Mouse (Mus musculus) natural killer cell, adult 2 months (primary cell): ENCODE results near the gene Fam172a.

Source experiments
- DNase-seq, 2 experiments: peaks; one replicate each; pipeline ENCODE4 v3.0.0; 2022; ENCODE audit warnings: low spot score in 2 of 2

The Fam172a gene

DNA sequence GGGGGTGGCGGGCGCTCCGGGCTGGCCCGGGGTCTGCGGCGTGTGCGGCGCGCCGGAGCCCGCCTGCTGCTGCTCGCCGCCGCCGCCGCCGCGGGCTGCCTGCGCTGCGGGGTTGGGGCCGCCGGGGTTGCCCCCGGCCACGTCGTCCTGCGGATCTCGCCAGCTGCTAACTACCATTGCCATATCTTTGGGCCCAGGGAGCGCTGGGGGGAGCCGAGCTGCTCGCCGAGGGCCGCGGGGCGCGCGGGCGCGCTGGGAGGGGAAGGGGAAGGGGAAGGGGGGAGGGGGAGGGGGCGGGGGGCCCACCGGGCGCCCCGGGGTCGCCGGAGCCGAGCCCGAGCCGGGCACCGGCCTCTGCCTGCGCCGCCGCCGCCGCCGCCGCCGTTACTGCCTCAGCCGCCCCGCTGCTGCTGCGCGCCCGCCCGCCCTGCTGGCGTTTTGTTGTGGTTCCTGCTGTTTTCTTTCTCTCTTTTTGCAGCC lies 496.6 kb downstream of the Fam172a start:
- DNase-seq, result no peak

DNA sequence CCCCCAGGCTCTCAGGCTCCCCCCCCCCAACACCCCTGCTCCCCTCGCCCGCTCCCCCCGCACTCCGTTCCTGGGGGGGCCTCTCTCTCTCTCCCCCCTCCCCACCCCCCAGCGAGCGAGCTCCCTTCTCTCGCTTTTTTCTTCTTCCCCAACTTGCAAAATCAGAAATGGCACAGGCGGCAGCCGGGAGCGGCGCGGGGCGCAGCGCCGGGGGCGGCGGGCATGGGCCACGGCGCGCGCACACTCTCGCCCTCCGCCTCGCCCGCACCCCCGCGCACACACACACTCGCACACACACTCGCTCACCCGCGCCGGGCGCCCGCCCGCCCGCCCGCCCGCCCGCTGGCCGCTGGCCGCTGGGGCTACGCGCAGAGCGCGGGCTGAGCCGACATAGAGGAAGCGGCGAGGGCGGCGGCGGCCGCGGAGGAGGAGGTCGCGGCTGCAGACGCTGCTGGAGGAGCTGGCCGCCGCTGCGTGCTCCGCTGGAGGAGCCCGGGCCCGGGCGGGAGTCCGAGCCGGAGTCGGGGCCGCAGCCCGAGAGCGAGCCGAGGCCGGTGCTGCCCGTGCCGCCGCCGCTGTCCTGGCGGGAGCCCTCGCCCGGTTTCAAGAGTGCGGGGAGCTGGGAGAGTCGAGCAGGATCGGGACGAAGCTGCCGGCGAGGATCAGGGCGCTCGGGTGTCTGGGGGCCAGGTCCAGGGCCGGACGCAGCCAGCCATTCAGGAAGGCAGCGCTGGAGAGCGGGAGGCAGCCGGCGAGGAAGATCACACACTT lies 497.2 kb downstream of the Fam172a start:
- no peak for DNase-seq

DNA sequence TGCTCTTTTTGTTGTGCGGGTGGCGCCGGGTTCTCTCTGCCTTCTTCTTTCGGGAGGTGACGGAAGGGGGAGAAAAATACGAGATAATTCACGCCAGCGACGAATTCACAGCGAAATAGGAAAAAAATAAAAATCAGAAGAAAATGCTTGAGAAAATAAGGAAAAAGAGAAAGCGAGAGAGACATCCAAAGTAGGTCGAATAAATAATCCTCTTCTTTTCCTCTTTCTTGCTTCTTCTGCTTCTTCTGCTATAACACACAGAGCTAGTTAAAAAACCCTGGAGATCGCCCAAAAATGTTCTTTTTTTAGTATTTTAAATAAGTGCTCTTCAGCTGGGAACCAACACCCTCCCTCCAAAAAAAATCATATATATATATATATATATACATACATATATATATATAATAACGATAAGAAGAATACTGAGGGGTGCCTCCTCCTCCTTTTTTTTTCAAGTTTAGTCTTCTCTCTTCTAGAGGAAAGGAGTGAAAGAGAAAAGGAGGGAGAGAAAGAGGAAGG lies 497.9 kb downstream of the Fam172a start, which contains the start of gene Nr2f1:
TSS of gene Nr2f1 (minus strand) at position 116 of the 519 bp plus-strand sequence.
- no peak for DNase-seq

DNA sequence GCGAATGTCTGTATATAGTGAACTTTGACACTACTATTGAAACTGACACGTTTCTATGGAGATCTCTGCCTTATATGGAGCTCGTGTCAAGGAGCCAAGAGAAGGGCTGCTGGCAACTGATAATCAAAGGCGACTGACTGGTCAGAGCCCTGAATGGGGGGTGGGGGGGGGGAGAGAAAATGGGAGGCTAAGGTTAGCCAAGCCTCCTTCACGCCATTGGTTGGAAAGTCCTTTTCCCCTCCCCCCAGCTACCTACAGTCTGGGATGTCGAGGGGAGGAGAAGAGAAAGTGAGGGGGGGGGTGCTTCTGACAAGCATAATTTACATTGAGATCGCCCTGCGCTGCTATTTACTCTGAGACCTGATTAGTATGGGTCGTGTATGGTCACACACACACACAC lies 498.6 kb downstream of the Fam172a start:
- no peak for DNase-seq

DNA sequence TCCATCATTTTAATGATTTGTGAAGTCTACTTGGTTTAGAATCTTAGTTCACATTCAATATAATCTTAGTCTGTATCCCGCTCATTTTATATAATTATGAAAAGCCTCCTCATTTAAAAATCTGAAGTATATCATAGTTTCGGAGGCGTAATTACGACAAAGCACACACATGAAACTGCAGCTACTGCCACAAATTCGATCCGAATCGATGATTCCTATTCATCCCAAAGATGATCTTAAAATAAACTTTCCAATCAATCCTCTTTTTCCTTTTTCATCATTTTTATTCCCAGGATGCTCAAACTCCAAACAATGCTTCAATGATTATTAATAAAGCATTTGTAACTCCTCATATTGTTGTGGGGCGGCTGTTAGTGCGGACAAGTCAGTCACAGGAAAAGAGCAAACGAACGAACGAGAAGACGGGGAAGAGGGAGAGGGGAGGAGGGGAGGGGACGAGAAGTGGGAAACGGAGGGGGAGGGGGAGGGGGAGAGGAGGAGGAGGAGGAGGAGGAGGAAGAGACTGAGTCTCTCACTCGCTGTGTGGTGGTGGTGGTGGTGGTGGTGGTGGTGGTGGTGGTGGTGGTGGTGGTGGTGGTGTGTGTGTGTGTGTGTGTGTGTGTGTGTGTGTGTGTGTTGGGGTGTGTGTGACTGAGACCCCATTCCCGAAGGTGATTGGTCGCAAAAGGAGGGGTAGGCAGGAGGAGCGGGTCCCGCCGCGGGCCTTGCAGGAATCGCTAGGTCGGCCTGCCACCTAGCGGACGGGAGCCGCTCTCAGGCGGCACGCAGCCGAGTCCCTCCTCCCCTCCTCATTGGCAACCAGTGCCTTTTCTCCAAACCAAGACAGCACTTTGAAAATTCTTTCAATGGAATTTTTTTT lies 499.4 kb downstream of the Fam172a start:
- no peak for DNase-seq

DNA sequence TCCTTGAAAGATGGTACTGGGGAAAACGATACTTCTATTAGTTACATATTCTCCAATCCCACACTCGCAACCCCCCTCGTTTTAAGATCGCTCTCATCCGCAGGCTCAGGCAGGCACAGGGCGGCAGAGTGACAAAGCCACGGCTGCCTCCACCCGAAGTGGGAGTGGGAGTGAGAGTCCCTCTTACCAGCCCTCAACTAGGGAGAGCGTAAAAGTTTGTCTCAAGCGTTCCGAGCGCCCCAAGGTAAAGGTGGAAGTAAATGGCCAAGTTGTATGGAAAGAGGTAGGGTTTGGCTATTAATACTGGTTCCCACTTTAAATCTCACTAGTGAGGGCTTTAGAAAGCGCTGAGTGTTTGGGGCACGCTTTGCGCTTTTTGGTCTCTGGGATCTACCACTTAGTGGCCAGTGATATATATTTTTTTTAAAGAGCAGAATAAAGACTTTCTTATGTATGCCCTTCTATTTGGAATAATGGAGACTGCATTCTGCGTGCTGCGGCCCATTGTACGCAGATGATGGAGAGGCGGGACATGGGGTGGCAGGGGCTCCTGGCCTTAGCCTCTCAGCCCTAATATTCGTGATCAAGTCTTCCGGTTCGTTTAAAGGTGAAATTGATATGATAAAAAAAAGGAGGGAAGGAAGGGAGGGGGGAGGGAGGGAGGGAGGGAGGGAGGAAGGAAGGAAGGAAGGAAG lies 500.2 kb downstream of the Fam172a start:
- no peak for DNase-seq

DNA sequence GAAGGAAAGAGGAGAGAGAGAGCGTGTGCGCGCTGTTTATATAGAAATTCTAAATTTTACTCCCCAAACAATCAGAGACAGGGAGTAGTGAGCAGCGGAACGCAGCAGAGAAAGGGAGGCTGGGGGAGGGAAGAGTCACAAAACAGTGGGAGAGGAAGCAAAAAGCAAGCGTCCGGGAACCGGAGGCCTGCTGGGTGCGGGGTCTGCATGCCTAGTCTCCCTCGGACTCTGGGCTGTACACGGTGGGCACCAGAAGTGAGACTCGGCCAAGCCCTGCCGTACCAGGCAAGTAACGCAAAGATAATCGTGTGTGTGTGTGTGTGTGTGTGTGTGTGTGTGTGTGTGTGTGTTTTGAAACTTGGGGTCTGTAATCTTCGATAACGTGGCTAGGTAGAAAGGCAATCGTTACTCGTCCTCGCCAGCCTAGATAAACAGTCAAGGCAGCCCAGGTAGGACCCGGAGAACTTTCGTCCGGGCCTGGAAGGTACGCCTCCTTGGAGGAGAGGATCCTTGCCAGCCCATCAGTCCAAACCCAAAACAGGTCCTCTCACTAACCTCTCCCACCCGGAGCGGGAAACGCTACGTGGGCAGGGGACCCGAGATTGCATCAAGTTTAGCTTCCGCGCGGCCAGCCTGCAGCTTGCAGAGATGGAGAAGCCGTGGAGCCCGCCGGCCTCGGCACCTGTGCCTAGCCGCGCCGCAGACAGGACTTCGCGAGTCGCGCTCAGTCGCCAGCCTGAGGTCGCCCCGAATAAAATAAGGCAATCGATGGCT lies 500.9 kb downstream of the Fam172a start:
- no peak for DNase-seq

DNA sequence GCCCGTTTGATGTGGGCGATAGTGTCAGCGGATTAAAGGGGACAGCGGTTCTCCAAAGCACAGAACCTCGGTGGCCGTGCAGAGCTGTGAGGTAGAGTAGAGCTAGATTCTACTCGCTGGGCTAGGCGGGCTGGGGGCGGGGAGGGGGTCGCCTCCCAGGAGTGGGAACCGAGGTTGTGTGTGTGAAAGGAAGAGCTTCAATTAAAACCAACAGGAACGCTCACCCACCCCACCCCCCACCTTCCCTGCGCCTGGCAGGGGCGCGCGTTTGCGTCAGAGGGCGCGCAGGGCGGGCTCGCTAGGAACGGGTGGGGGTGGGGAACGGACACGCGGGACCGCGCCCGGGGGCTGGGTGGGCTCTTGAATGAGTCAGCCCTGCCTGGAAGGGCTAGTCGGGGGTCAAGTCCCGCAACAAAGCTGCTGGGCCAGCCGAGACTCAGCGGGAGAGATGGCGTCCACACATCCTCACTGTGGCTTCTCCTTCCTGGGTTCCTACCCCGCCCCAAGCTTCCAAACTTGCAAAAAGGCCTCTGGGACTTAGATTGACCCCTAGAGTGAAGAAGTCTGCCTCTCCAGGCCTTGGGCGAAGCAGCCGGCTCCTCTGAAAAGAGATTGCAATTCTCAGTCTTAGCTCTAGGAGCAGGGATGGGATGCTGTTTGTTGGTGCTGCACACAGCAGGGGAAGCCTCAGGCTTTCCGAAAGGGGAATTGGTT lies 501.7 kb downstream of the Fam172a start:
- DNase-seq, result no peak

DNA sequence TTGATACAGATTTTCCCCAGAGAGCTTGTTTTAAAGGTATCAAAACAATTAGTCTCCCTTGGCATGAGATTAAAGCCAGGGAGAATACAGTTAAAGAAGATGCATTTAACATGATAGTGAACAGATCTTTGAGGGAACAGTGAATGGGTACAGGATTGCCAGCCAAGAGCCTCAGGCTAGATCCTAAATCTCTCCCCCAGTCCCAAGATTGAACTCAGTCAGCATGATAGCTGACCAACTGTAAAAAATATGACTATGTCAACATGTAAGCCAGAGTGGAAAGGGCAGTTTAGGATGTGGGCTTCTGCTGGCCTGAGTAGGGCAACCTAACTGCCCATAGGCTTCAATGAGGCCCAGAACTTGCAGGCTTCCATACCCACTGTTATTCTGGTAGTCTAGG lies 503.6 kb downstream of the Fam172a start:
- DNase-seq, result no peak

DNA sequence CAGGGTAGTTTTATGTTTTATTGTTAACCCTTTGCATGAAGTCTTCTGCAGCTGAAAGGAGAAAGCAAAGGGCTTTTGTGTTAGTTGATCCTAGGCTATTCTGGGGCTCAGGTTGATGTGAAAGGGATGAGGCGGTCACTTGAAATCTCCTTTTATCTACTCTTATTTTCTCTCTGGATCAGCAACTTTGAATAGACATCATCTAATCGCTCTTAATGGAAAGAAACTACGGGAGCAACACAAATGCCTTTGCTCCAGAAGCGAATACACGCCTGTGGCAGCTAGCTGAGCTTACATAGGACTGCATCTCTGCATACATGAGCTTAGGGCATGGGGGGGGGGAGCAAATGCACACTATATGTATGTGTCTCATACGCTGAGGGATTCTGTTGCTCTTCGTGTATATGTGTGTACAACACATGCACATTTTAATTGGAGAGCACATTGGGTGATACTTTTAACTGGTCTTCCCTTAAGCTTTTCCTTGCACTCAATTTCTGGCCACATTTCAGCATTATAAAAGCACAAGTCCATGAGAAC lies 505.1 kb downstream of the Fam172a start:
- DNase-seq, result no peak

DNA sequence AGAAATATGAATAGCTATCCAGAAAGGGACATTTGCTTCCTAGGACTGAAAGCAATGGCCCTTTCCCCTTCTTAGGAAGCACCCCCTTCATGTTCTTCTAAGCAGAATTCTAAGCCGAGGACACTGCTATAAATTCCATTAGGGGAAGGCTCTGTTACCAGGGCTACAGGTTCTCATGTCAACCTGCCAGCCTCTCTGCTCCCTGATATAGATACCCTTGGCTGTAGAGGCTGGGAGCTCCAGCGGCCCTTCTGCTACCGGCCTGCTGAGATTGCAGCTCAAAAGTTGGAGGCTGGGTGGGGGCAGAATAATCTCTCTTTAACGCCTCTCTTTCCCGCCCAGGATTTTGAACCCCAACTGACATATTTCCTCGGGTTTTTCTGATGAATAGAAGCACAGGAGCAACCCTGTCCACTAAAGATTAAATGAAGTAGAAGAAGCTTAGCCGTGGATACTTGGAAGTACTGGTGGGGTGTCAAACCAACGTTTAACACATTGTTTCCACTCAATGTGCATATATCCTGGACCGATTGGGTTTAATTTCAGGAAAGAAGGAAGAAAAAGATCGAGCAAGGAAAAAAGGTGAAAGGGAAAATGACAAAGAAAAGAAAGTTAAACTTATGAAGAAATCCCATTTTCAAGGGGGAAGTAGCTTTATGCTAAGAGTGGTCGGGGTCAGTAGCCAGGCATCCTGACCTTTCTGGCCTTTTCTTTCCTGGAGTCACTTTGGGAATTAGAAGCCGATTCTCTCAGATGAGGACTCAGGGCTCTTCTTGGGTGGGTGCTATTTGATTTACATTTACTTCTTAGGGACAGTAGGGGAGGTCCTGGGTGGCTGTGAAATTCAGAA lies 506.2 kb downstream of the Fam172a start:
- DNase-seq, result no peak

DNA sequence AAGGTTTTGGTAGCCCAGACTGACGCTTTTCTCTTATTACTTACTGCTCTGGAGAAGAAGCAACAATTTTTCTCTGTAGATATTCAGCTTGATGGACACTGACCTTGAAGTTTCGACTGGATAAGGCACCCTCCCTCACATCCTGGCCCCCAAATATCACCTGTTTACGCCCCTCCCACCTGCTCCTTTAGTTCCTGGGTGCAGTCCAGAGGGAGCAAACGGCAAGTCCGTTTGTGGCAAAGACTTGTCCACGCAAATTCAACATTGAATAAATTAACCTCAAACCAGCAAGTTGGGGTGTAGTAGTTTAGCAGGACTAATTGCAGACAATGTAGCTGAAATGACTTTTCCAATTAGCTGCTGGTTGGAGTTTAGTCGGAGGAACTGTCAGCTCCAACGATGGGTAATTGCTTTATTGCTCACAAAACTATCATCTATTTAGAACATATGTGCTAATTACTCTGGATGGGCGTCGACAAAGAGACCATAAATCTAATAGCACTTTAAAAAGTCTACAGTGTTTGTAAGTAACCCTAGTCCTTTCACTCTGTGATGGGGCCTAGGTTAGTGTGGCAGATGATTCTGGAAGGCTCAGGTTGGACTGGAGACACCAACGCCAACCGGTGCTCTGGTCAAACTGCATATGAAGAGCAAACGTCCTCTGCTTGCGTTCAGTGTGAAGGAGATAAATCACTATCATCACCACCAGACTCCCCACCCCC lies 507.0 kb downstream of the Fam172a start:
- DNase-seq, result no peak

DNA sequence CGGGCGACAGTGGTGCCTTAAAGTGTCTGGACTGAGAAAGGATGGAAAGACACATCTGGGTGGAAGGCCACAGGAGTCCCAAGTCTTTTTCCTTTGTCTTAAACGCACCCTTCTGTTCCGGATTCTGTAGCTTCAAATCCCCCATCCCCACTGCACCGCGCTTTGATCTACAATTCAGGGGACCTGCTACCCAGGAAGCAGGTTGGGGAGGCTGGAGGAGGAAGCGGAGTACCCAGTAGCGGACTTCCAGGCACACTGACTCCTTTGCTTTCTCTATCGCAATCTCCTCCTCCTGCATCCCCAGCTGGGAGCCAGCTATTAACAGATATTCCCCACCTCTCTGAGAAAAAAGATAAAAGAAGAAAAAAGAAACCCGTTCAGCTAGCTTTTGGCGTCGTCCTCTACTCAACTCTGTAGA lies 507.8 kb downstream of the Fam172a start:
- DNase-seq, result no peak

DNA sequence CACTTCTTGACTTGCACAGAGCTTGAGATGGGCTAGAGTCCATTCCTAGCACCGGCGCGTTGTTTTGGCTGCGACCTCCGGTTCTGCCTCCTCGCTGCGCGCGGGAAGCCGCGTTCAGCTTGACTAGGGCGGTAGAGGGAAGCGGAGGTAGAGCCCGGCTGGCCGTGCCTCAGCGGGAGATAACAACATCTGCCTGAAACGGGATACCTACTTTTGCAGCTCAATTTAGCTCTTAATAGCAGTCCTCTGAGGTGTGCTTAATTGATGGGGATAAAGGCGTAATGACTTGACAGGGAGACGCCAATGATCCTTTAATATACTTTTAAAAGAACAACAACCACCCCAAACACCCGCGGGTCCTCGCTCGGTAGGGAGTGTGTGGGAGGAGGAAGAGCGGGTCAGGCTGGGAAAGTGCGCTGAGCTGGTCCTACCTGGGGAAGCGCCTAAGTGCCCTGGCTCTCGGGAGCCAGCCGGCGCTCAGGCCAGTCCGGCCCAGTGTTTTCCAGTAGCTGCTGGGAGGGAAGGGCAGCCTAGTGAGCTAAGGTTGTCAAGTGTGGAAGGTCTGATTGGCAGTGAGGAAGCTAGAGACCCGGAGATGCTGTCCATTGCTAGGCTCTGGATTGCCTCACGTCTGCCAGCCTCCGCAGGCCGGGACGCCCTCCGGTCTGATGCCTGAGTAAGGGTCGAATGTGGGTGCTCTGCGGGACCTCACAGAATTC lies 508.4 kb downstream of the Fam172a start:
- no peak for DNase-seq

DNA sequence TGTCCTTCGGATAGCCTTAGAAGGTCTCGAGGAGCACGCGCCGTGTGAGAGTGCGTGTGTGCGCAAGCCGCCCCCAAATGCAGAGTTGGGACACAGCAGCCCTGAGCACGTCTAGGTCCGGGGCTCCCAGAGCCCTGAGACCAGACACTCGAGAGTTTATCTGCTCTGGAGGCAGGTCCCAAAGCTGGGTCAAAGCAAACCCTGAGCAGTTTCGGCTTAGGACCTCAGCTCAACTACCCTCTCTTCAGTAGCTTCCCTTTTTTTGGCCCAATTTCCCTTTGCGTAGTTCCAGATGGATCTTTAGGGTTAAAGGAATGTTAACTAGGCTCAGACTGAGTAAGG lies 508.9 kb downstream of the Fam172a start:
- DNase-seq, result no peak

DNA sequence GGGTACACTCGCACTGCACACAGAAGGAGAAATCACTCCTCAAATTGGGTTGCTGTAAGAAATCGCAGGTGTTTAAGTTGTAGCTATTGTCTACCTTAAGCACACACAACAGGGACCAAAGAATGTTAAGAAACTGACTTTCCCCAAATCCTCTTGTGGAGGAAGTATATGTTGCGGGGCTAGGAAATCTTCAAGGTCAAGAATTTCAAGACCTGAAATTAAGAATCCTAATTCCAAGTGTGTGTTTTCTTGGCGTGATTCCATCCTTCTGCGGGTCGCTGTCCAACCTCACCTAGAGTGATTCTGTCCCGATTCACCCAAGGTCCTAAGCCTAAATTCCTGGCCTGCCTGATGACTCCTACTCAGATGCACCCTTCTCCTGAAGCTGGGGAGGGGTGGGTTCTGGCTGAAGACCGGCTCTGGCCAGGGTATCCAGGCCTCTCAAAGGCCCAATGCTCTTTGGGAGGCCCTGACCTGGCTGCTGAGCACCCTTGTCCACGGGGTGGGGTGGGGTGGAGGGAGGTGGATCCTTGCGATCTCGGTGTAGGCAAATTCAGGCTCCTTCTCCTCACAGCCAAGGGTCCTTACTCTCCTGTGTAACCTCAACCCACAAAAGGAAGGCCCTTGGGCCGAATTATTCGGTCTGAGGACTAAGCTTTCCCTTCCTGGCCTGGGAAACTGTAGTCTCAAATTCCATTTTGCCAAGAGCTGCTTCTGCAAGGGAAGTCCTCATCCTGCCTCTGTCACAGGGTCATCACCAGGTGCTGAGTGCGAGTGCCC lies 509.6 kb downstream of the Fam172a start:
- no peak for DNase-seq

DNA sequence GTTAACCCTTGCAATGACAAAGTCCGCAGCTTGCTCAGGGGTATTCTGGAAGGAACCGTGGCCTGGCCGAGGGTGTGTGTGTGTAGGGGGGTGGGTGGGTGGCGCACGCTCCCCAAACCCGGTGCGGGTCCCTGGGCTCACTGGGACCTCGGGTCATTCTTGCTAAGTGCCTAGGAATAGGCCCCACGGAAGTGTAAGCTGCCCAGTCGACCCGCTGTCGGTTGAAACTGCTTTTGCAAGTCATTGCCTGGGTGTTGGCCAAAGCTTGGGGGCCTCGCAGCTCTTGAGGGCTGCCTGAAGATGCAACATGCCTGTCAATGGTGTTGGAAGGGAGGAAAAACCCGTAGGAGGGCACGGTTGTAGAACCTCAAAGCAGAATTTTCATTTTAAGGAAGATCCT lies 510.3 kb downstream of the Fam172a start:
- DNase-seq, result no peak
